Mouse (Mus musculus): ENCODE measurements around the gene Lmntd2. TPM values are rescaled to one million over a fixed set of nuclear protein-coding genes. Genes with fewer than 3 reads are reported as not detected.

Gene Lmntd2
- polyA plus RNA-seq, 1 experiment from 2014 or later = 0.75 TPM

DNA sequence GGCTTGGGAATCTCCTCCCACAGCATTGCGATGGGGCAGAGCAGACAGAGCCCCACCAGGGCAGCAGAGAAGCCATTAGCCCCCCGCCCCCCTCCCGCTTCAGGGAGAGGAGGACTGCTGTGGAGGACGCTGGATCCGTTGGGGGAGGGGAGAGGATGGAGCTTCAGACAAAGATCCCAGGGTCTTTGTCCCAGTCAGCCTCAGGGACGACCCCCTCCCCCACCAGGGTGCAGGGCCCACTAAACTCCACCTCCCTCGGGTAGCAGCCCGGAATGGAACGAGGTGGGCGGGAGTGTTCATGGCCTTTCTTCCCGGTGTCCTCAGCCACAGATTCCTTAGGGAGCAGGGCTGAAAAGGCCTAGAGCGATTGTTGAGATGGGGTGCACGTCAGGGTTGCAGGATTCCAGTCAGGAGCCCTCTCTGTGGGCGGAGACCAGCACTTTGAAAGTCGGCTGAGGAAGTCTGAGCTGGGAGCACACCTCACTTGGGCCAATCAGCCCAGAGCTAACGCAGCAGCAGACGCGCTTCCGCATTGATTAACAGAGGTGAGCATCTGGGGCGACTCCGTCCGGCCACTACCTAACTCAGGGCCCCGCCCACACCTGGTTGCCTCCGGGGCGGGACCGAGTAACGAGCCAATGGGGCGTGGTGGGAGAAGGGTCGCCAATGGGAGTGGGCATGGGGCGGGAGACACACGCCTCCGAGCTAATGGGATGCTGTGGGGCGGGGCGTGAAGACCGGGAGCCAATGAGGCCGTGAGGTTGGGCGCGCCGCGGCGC is 1.4 kb upstream of the Lmntd2 start, which contains the start of gene Rassf7:
Rassf7 (plus strand) TSS at position 760 of the 779 bp plus-strand sequence.
- peak; percentile 96 for ATAC-seq (replicated peaks)
- Histone ChIP-seq H3K4me3 (peak within 1 kb of the TSS; percentile 87), H3K9ac (replicated peaks) (peak within 1 kb of the TSS; percentile 68), H3K27me3 (no peaks in the 10 kb centered on the region), H3K9me3 (no peaks in the 10 kb centered on the region), H3K27ac (replicated peaks) (peak within 1 kb of the TSS; percentile 72), H3K4me2 (replicated peaks) (peak within 1 kb of the TSS; percentile 97), H3K36me3 (no peaks in the 10 kb centered on the region; the same call in 1 of the 2 replicates), H3K4me1 (peaks cover 19% of the 10 kb centered on the region)
- under 1% methylated on average over 41 of the region's 41 CpGs for WGBS

GRCm38 (mm10) chr7:141214310-141214709 is 430 bp upstream of the Lmntd2 start:
- Histone ChIP-seq H3K9me3 (no peaks in the 10 kb centered on the region), H3K4me1 (peaks cover 19% of the 10 kb centered on the region), H3K9ac (replicated peaks) (no peak overlapping the region), H3K4me3 (no peak overlapping the region), H3K27me3 (no peaks in the 10 kb centered on the region), H3K27ac (replicated peaks) (no peak overlapping the region; the same call in 1 of the 2 replicates), H3K4me2 (replicated peaks) (no peak overlapping the region), H3K36me3 (no peaks in the 10 kb centered on the region; the same call in 1 of the 2 replicates)
- ATAC-seq (replicated peaks) = no peak
- 66% methylated on average over 3 of the region's 3 CpGs for whole genome bisulfite sequencing

DNA sequence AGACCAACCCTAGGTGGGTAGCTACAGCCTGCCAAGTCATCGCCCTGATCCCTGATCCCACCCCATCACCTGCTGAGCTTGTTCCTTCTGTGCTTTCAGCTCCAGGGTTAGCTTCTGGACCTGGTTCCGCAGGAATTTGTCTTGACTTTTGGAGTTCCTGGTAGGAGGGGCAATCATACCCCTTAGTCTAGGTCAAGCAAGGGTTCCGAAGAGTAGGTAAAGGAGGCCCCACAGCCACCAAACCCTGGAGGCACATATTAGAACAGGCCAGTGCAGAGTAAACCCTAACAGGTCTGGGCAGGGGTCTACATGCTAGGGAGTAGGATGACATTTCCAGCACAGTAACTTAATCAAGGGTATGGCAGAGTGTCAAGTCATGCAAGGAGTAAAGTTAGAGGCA is 747 bp downstream of the Lmntd2 start:
- 88% methylated on average over 3 of the region's 3 CpGs for WGBS
- Histone ChIP-seq H3K4me2 (replicated peaks) (no peak overlapping the region), H3K36me3 (no peaks in the 10 kb centered on the region), H3K9ac (replicated peaks) (no peak overlapping the region), H3K27ac (replicated peaks) (no peak overlapping the region), H3K27me3 (no peaks in the 10 kb centered on the region), H3K4me3 (no peak overlapping the region), H3K9me3 (no peaks in the 10 kb centered on the region), H3K4me1 (peaks cover 19% of the 10 kb centered on the region)
- no peak for ATAC-seq (replicated peaks)

DNA sequence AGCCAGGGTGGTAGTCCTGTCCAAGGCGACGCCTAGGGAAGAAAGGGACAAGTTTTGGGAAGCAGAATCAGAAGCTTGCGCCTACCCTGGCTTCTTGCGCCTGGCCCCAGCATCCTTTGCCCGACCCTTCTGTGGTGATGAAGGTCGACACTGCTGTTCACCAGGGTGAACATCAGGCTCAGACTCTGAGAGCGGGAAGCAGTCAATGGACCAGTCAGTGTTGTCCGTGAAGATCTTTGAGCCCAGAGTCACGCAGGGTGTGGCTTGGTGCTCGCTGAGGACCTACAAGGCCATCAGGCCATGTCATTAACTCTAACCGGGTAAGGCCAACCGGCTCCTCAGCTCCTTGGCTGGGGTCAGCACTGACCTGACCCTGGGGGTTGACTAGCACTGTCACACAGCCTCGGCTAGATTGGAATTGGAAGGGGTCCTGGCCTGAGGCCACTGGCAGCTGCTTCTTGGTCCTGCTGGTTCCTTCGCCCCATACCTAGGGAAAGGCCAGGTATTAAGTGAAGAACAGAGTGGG is 3.2 kb downstream of the Lmntd2 start:
- H3K27ac ChIP-seq (replicated peaks) = no peak overlapping the region
- H3K4me3 ChIP-seq = no peak overlapping the region
- H3K9me3 ChIP-seq = no peaks in the 10 kb centered on the region
- ATAC-seq (replicated peaks) = no peak
- H3K36me3 ChIP-seq = no peaks in the 10 kb centered on the region
- no peaks in the 10 kb centered on the region for H3K27me3 ChIP-seq
- WGBS = 91% methylated on average over 14 of the region's 14 CpGs
- H3K4me1 ChIP-seq = peaks cover 7% of the 10 kb centered on the region
- H3K9ac ChIP-seq (replicated peaks) = no peak overlapping the region
- no peak overlapping the region for H3K4me2 ChIP-seq (replicated peaks)

GRCm38 (mm10) chr7:141210137-141210536 is 3.7 kb downstream of the Lmntd2 start:
- no peak overlapping the region for H3K4me2 ChIP-seq (replicated peaks)
- H3K4me1 ChIP-seq = peaks cover 5% of the 10 kb centered on the region
- no peaks in the 10 kb centered on the region for H3K9me3 ChIP-seq
- H3K36me3 ChIP-seq = no peaks in the 10 kb centered on the region
- H3K9ac ChIP-seq (replicated peaks) = no peak overlapping the region
- no peak overlapping the region for H3K27ac ChIP-seq (replicated peaks)
- H3K27me3 ChIP-seq = no peaks in the 10 kb centered on the region
- no peak for ATAC-seq (replicated peaks)
- H3K4me3 ChIP-seq = no peak overlapping the region
- 87% methylated on average over 12 of the region's 12 CpGs for WGBS

DNA sequence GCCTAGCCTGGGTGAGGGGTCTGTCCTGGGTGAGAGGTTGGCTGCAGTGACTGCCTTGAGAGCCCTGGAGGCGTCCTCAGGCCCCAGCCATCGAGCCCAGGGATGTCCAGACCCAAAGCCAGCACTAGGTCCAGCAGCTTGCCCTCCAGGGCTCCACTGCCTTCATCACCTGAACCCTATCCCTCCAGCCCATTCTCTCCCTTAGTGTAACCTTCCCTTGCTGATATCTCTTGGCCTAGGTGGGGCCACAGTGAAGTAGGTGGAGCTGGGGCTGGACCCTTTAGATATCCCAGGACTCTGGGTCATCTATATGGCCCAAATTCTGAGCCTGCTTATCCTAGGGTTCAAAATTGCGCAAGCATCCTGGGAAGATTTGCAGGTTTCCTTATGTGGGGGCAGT is 4.4 kb downstream of the Lmntd2 start:
- Histone ChIP-seq H3K9ac (replicated peaks) (no peak overlapping the region), H3K27ac (replicated peaks) (no peak overlapping the region), H3K4me1 (no peaks in the 10 kb centered on the region), H3K4me2 (replicated peaks) (no peak overlapping the region), H3K4me3 (no peak overlapping the region), H3K36me3 (no peaks in the 10 kb centered on the region), H3K27me3 (no peaks in the 10 kb centered on the region), H3K9me3 (no peaks in the 10 kb centered on the region)
- ATAC-seq (replicated peaks) = no peak
- WGBS = 76% methylated on average over 3 of the region's 3 CpGs

GRCm38 (mm10) chr7:141206182-141206937 is 7.5 kb downstream of the Lmntd2 start:
- 94% methylated on average over 18 of the region's 18 CpGs for WGBS
- Histone ChIP-seq H3K9ac (replicated peaks) (no peak overlapping the region), H3K4me1 (no peaks in the 10 kb centered on the region), H3K4me2 (replicated peaks) (no peak overlapping the region), H3K9me3 (no peaks in the 10 kb centered on the region), H3K27ac (replicated peaks) (no peak overlapping the region), H3K36me3 (no peaks in the 10 kb centered on the region), H3K4me3 (no peak overlapping the region), H3K27me3 (no peaks in the 10 kb centered on the region)
- no peak for ATAC-seq (replicated peaks)

GRCm38 (mm10) chr7:141205504-141205903 is 8.4 kb downstream of the Lmntd2 start:
- ATAC-seq (replicated peaks) = no peak
- Histone ChIP-seq H3K9me3 (no peaks in the 10 kb centered on the region), H3K4me2 (replicated peaks) (no peak overlapping the region), H3K36me3 (no peaks in the 10 kb centered on the region), H3K9ac (replicated peaks) (no peak overlapping the region), H3K4me1 (no peaks in the 10 kb centered on the region), H3K4me3 (no peak overlapping the region), H3K27ac (replicated peaks) (no peak overlapping the region), H3K27me3 (no peaks in the 10 kb centered on the region)
- WGBS = 91% methylated on average over 5 of the region's 5 CpGs

- Histone ChIP-seq H3K9me3 (no peaks in the 10 kb centered on the region), H3K4me1 (no peaks in the 10 kb centered on the region), H3K9ac (replicated peaks) (no peak overlapping the region), H3K27ac (replicated peaks) (no peak overlapping the region), H3K4me2 (replicated peaks) (no peak overlapping the region), H3K36me3 (no peaks in the 10 kb centered on the region), H3K4me3 (no peak overlapping the region), H3K27me3 (no peaks in the 10 kb centered on the region)
- WGBS = 81% methylated on average over 3 of the region's 3 CpGs
- ATAC-seq (replicated peaks) = no peak
These were observed 9.3 kb downstream of the Lmntd2 start for GRCm38 (mm10) chr7:141204546-141204945.

GRCm38 (mm10) chr7:141198121-141198520 is 15.8 kb downstream of the Lmntd2 start:
- no peak for ATAC-seq (replicated peaks)
- 97% methylated on average over 4 of the region's 4 CpGs for WGBS

GRCm38 (mm10) chr7:141196619-141197282 is 17.1 kb downstream of the Lmntd2 start:
- ATAC-seq (replicated peaks) = no peak
- Histone ChIP-seq H3K9me3 (no peaks in the 10 kb centered on the region), H3K27me3 (no peaks in the 10 kb centered on the region), H3K27ac (replicated peaks) (no peak overlapping the region), H3K36me3 (0 out of 2 replicates have a peak, but pooled peaks cover 4% of the 10 kb centered on the region), H3K4me3 (no peak overlapping the region), H3K9ac (replicated peaks) (no peak overlapping the region), H3K4me1 (peaks cover 30% of the 10 kb centered on the region), H3K4me2 (replicated peaks) (no peak overlapping the region)
- WGBS = 94% methylated on average over 8 of the region's 8 CpGs

More at GRCm38 (mm10) chr7:141198121-141198520, 15.8 kb downstream of the Lmntd2 start:
- no peaks in the 10 kb centered on the region for H3K27me3 ChIP-seq
- no peaks in the 10 kb centered on the region for H3K36me3 ChIP-seq
- no peak overlapping the region for H3K4me3 ChIP-seq
- no peak overlapping the region for H3K27ac ChIP-seq (replicated peaks)
- H3K4me1 ChIP-seq = peaks cover 16% of the 10 kb centered on the region
- no peak overlapping the region for H3K4me2 ChIP-seq (replicated peaks)
- H3K9ac ChIP-seq (replicated peaks) = no peak overlapping the region
- no peaks in the 10 kb centered on the region for H3K9me3 ChIP-seq

All from forebrain, embryonic 15.5 days (tissue).